Mouse (Mus musculus): Measurements from ENCODE around the gene Pdpk1. TPM values are rescaled to one million over a fixed set of nuclear protein-coding genes. Genes with fewer than 3 reads are reported as not detected.
"Not testable (repeated sequence)": the region's sequence is repeated elsewhere in the genome, so short reads cannot be mapped to it uniquely, and the experiment has no call there.

Gene Pdpk1
- polyA plus RNA-seq, 1 experiment from 2014 or later, result 51.1 TPM

DNA sequence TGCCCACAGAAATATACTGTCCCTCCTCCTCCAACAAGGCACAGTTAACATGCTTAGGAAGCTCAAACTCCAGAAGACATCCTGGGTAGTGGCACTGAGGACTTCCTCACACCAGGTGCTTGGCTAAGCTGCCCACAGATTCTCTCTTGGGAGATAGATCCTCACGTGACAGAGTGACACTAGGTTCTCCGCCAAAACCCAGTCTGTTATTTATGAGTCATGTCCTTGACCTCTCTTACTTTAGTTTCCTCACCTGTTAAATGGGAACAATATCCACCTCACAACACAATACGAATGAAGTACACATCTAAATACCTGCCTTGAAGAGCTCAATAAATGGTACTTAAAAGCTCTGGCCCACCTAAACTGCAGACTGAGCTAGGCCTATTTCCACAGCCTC, 11.5 kb downstream of the Pdpk1 start:
- no peak overlapping the region for H3K4me2 ChIP-seq
- H3K9me3 ChIP-seq, result no peaks in the 10 kb centered on the region
- no peak overlapping the region for H3K27ac ChIP-seq
- WGBS, result 91% methylated on average over 3 of the region's 3 CpGs
- H3K9ac ChIP-seq, result no peak overlapping the region
- ATAC-seq (ENCODE audit: low FRiP score), result no peak
- H3K4me3 ChIP-seq (replicated peaks), result no peak overlapping the region
- peaks cover 23% of the 10 kb centered on the region for H3K4me1 ChIP-seq
- H3K27me3 ChIP-seq, result no peaks in the 10 kb centered on the region
- H3K36me3 ChIP-seq (replicated peaks), result no peaks in the 10 kb centered on the region

DNA sequence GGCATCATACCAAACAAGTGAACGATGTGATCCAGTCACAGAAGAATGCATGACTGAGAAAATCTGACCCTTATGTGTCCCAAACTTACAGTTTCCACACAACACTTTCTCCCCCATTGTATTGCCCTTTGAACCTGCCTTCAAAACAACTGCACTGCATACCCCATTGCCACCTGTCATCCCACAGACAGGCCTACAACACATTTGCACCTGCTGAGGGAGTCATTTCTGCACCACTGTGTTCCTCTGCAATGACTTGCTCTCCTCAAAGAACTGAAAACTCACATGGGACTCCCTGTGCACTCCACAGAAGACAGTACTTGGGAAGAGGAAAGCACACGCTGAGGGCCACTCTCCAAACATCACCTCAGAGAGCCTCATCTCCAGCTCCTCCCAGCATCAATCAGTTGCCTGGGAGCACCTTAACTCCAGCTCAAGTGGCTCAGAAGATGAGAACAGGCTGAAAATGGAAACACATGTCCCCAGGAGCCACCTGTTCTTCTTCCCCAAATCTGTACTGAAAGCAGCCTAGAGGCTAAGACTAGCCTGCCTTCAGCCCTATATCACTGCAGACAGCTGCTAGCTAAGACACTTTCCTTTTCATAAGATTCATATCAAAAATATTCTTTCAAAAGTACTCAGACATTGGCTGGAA, 13.4 kb downstream of the Pdpk1 start:
- Histone ChIP-seq H3K4me3 (replicated peaks) (no peak overlapping the region), H3K4me2 (no peak overlapping the region)
- 87% methylated on average over 2 of the region's 2 CpGs for WGBS

DNA sequence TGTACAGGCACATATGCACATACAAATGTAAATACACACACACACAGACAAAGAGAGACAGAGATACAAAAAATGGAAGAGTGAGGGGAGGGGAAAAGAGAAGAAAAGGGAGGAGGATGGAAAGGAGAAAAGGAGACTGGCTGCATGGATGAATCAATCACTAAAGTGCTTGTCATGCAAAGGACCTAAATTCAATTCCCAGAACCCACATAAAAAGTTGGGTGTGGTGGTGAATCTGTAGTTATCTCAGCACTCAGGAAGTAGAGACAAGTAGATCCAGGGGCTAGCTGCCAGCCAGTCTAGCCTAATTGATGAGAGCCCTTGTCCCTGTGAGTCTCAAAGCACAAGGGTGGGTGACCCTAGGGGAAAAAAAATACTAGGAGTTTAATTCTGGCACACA, 16.7 kb downstream of the Pdpk1 start:
- Histone ChIP-seq H3K4me1 (no peaks in the 10 kb centered on the region; the same call in 1 of the 2 replicates), H3K9me3 (no peaks in the 10 kb centered on the region), H3K9ac (no peak overlapping the region), H3K4me2 (no peak overlapping the region), H3K4me3 (replicated peaks) (no peak overlapping the region), H3K27ac (no peak overlapping the region), H3K27me3 (no peaks in the 10 kb centered on the region), H3K36me3 (replicated peaks) (no peaks in the 10 kb centered on the region)
- ATAC-seq (ENCODE audit: low FRiP score), result no peak

More for the DNA sequence above, 13.4 kb downstream of the Pdpk1 start:
- H3K4me1 ChIP-seq, result peaks cover 21% of the 10 kb centered on the region
- no peak overlapping the region for H3K9ac ChIP-seq
- H3K36me3 ChIP-seq (replicated peaks), result no peaks in the 10 kb centered on the region
- no peak for ATAC-seq (ENCODE audit: low FRiP score)
- H3K27ac ChIP-seq, result no peak overlapping the region
- no peaks in the 10 kb centered on the region for H3K27me3 ChIP-seq
- H3K9me3 ChIP-seq, result no peaks in the 10 kb centered on the region

DNA sequence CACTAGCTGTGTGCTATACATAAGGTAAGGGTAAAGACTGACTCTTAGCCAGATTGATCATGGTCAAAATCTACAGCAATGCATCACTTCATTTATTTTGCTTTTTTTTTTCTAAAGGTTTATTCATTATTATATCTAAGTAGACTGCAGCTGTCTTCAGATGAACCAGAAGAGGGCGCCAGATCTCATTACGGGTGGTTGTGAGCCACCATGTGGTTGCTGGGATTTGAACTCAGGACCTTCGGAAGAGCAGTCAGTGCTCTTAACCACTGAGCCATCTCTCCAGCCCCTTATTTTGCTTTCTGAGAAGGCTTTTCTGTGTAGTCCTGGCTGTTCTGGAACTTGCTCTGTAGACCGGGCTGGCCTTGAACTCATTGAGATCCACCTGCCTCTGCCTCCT, 17.8 kb downstream of the Pdpk1 start:
- not testable (repeated sequence) for H3K4me3 ChIP-seq (replicated peaks); ATAC-seq (ENCODE audit: low FRiP score); H3K27me3 ChIP-seq; H3K9ac ChIP-seq; H3K4me1 ChIP-seq; H3K36me3 ChIP-seq (replicated peaks); H3K4me2 ChIP-seq; H3K27ac ChIP-seq; H3K9me3 ChIP-seq
- 88% methylated on average over 4 of the region's 4 CpGs for WGBS

DNA sequence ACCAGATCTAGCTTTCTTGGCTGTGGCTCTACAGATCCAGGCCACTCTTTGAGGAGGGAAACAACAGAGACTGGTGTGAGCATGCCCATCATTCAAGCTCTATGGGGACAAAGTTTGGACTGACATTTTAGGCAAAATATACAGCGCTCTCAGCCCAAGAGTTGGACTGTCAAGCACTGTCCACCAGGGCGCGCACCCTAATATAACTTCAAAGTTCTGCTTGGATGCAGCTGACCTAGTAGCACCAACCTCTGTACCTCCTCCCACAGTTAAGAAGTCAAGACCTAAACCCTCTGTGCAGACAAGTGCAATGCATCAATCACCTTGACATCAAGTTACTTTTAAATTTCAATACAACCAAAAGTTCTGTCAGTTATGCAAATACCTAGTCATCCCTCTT, 19.2 kb downstream of the Pdpk1 start:
- no peak overlapping the region for H3K4me3 ChIP-seq (replicated peaks)
- no peaks in the 10 kb centered on the region for H3K9me3 ChIP-seq
- no peak overlapping the region for H3K4me2 ChIP-seq
- H3K27ac ChIP-seq, result no peak overlapping the region
- H3K36me3 ChIP-seq (replicated peaks), result no peaks in the 10 kb centered on the region
- whole genome bisulfite sequencing, result 90% methylated on average over 3 of the region's 3 CpGs
- ATAC-seq (ENCODE audit: low FRiP score), result no peak
- no peak overlapping the region for H3K9ac ChIP-seq
- no peaks in the 10 kb centered on the region for H3K27me3 ChIP-seq
- no peaks in the 10 kb centered on the region for H3K4me1 ChIP-seq

DNA sequence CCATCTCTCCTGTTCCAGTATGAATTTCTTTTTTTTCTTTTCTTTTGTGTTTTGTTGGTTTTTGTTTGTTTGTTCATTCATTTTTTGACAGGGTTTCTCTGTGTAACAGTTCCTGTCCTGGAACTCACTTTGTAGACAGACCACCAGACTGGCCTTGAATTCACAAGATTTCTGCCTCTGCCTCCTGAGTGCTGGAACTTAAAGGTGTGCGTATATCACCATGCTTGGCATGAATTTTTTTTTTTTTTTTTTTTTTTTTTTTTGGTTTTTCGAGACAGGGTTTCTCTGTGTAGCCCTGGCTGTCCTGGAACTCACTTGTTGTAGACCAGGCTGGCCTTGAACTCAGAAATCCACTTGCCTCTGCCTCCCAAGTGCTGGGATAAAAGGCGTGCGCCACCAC, 21.5 kb downstream of the Pdpk1 start:
- not testable (repeated sequence) for H3K27ac ChIP-seq; H3K9me3 ChIP-seq; H3K9ac ChIP-seq; H3K4me3 ChIP-seq (replicated peaks); H3K36me3 ChIP-seq (replicated peaks); H3K4me1 ChIP-seq; ATAC-seq (ENCODE audit: low FRiP score); H3K27me3 ChIP-seq; H3K4me2 ChIP-seq
- WGBS, result 96% methylated on average over 4 of the region's 4 CpGs

DNA sequence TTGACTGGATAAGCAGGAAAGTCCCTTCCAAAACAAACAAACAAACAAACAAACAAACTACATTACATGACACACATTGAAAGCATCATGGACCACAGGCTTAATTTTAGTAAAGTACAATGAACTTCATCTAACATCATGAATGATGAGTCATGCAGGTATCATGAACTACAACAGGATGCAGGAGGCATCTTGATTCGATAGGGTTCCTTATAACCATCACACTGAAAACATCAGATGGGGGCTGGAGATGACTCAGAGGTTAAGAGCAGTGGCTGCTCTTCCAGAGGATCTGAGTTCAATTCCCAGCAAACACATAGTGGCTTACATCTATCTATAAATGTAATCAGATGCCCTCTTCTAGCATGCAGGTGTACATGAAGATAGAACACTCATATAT, 23.1 kb downstream of the Pdpk1 start:
- 90% methylated on average over 1 of the region's 1 CpGs for WGBS

DNA sequence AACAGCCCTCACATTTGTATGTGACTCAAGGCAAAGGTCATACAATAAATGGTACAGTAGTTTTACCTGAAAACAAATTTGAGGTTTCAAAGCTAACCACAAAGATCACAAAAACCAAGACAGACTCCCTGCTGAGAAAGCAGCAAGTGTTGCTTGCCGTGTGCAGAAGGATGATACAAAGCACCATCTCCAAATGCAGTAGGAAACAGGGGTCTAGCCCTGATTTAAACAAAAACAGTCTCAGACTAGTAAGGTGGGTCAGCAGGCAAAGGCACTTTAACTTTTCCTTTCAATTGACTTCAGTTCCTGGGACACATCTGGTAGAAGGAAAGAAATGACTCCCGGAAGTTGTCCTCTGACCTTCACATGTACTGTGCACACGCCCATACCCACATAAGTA, 23.9 kb downstream of the Pdpk1 start:
- no peaks in the 10 kb centered on the region for H3K27me3 ChIP-seq
- WGBS, result 85% methylated on average over 3 of the region's 3 CpGs
- H3K4me1 ChIP-seq, result no peaks in the 10 kb centered on the region
- no peak overlapping the region for H3K27ac ChIP-seq
- H3K36me3 ChIP-seq (replicated peaks), result no peaks in the 10 kb centered on the region
- H3K4me2 ChIP-seq, result no peak overlapping the region
- H3K9me3 ChIP-seq, result no peaks in the 10 kb centered on the region
- H3K9ac ChIP-seq, result no peak overlapping the region
- H3K4me3 ChIP-seq (replicated peaks), result no peak overlapping the region
- no peak for ATAC-seq (ENCODE audit: low FRiP score)

More for the DNA sequence above, 23.1 kb downstream of the Pdpk1 start:
- Histone ChIP-seq H3K36me3 (replicated peaks) (no peaks in the 10 kb centered on the region), H3K4me3 (replicated peaks) (no peak overlapping the region), H3K27ac (no peak overlapping the region), H3K9me3 (no peaks in the 10 kb centered on the region), H3K9ac (no peak overlapping the region), H3K4me2 (no peak overlapping the region), H3K4me1 (no peaks in the 10 kb centered on the region), H3K27me3 (no peaks in the 10 kb centered on the region)
- no peak for ATAC-seq (ENCODE audit: low FRiP score)

DNA sequence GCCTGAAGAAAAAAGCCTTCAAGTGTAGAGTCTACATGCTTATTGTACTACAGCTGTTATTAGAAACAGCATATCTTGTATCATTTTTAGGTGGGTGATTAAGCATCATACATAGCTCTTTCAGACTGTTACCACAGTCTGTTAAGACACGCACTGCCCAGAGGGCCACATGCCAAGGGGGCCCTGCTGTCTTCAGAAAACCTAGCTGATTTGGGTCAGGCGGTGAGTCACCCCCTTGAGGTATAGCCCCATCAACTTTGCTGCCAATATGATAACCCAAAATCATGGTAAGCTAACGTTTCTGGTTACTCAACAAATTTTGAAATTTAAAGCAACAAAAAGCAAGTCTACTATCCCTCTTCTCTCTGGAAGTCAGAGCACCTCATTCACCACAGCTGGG, 31.3 kb downstream of the Pdpk1 start:
- Histone ChIP-seq H3K9ac (no peak overlapping the region), H3K27me3 (no peaks in the 10 kb centered on the region), H3K36me3 (replicated peaks) (no peaks in the 10 kb centered on the region), H3K4me2 (no peak overlapping the region), H3K9me3 (no peaks in the 10 kb centered on the region), H3K27ac (no peak overlapping the region), H3K4me3 (replicated peaks) (no peak overlapping the region), H3K4me1 (no peaks in the 10 kb centered on the region)
- no peak for ATAC-seq (ENCODE audit: low FRiP score)
- 90% methylated on average over 3 of the region's 3 CpGs for WGBS

DNA sequence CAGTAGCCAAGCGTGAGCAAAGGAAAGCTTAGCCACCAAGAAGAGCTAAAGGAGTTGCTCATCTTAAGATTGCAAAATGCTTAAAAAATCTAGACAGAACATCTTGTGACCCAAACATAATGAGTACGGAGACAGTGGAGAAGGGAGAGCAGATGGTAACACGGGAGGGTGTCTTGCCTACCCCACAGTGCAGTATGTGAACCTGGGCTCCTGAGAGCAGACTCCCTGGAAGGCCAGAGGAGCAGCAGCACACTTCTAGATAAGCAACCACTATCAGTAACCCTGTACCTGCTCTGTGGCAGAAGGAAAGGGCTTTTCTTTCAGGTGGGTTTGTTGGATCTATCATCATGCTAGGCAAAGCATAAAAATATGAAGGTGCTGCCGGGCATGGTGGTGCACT, 37.7 kb downstream of the Pdpk1 start:
- Histone ChIP-seq H3K4me3 (replicated peaks) (no peak overlapping the region), H3K4me2 (no peak overlapping the region), H3K9me3 (no peaks in the 10 kb centered on the region), H3K27me3 (no peaks in the 10 kb centered on the region), H3K4me1 (no peaks in the 10 kb centered on the region), H3K36me3 (replicated peaks) (peaks cover 19% of the 10 kb centered on the region), H3K9ac (no peak overlapping the region), H3K27ac (no peak overlapping the region)
- ATAC-seq (ENCODE audit: low FRiP score), result no peak
- 82% methylated on average over 4 of the region's 4 CpGs for WGBS

DNA sequence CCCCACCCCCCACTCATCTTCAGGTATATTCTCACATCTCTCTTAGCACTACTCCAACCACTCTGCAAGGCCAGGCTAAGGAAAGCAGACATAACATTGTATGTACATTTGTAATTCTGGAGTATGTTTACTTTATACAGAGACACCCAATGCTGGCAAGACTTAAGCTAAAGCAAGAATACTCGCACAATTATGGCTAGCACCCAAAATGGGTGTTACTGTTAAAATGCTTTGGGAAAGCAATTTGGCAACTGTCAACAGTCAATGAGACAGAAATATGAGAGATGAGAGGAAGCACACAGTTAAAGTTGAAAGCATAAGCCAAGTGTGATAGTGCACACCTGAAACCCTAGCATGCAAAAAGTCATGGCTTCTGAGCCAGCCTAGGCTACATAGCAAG, 39.5 kb downstream of the Pdpk1 start:
- Histone ChIP-seq H3K36me3 (replicated peaks) (peaks cover 33% of the 10 kb centered on the region), H3K27ac (no peak overlapping the region), H3K9me3 (no peaks in the 10 kb centered on the region), H3K27me3 (no peaks in the 10 kb centered on the region), H3K4me2 (no peak overlapping the region), H3K9ac (no peak overlapping the region), H3K4me1 (no peaks in the 10 kb centered on the region), H3K4me3 (replicated peaks) (no peak overlapping the region)
- no peak for ATAC-seq (ENCODE audit: low FRiP score)
- WGBS, result 93% methylated on average over 1 of the region's 1 CpGs

DNA sequence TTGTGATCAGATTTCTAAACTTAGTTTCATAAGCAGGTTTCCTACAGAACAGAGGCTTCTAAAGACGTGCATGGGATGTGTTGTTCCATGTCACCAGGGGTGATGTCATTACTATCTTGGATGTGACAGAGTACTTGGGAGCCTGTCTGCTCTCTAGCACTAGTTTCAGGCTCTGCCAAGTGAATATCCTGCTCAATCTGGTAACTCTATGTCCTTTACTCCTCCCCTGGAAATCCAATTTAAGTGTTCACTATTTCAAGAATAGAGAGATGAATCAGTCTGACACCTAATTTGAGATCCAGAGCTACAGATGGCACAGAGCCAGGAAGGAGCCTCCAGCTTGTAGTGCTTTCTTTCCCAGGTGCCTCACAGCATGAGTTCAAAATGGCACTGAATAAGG, 41.8 kb downstream of the Pdpk1 start:
- 88% methylated on average over 1 of the region's 1 CpGs for WGBS
- H3K4me1 ChIP-seq, result no peaks in the 10 kb centered on the region
- no peak overlapping the region for H3K27ac ChIP-seq
- no peaks in the 10 kb centered on the region for H3K27me3 ChIP-seq
- H3K4me2 ChIP-seq, result no peak overlapping the region
- H3K9ac ChIP-seq, result no peak overlapping the region
- no peak overlapping the region for H3K4me3 ChIP-seq (replicated peaks)
- ATAC-seq (ENCODE audit: low FRiP score), result no peak
- peaks cover 48% of the 10 kb centered on the region for H3K36me3 ChIP-seq (replicated peaks)
- no peaks in the 10 kb centered on the region for H3K9me3 ChIP-seq

DNA sequence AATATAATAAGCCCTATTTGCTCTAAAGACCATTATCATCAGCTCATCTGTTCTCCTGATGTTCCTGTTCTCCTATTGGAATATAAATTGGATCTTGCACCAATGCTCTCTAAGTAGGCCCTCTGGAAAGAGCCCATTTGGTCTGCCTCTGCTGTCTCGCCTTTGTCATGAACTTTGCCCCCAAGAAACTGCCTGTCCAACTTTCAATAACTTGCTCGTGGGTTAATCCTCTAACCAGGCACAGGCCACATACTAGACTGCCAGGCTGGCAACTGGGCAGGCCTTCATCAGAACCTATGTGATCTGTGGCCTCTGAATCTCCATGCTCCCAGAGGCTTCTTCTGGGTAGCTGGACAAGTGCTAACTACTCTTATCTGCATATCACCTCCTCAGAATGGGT, 45.6 kb downstream of the Pdpk1 start:
- Histone ChIP-seq H3K27me3 (no peaks in the 10 kb centered on the region), H3K27ac (no peak overlapping the region), H3K36me3 (replicated peaks) (peaks cover 62% of the 10 kb centered on the region), H3K9ac (no peak overlapping the region), H3K4me2 (no peak overlapping the region), H3K9me3 (no peaks in the 10 kb centered on the region), H3K4me3 (replicated peaks) (no peak overlapping the region), H3K4me1 (no peaks in the 10 kb centered on the region)
- no peak for ATAC-seq (ENCODE audit: low FRiP score)
- WGBS, result 92% methylated on average over 2 of the region's 2 CpGs
